Mouse (Mus musculus) liver, adult 2 months (tissue): ENCODE data around the gene Plekha3.

ENCODE experiments used
- CTCF ChIP-seq: fragments of 200-500 bp; IDR thresholded peaks from 2 replicates; pipeline ENCODE4 v1.5.1; 2011; ENCODE audit warnings: low read depth, low read length, control low read depth
- POLR2A ChIP-seq: fragments of 200-500 bp; IDR thresholded peaks from 2 replicates; pipeline ENCODE4 v1.6.1; 2011; ENCODE audit warnings: low read length, control low read depth; ENCODE audit not compliant: insufficient read depth; ENCODE audit errors: extremely low read depth

DNA sequence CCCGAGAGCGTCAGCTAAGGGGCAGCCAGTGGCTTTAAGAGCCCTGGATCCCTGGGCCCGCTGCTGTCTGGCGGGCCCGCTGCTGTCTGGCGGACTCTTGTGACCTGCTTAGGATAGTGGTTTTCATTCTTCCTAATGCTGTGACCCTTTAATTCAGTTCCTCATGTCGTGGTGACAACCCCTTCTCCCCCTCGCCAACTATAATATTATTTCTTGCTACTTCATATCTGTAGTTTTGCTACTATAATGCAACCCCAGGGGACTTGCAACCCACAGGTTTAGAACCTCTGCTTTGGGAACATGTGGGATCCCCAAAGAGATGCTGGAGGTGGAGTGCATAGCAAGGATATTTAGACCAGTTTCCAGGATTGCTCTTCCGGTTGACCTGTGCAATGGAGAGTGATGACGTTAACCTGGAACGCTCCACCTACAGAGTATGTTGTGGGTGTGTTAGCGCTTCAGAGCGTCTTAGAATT lies 26.4 kb upstream of the Plekha3 start:
- TF ChIP-seq CTCF = no peak
- no peak for TF ChIP-seq POLR2A
